Mouse (Mus musculus) hematopoietic stem cell, adult 5-6 weeks (primary cell): ENCODE measurements around the gene Rhoj. TPM values are rescaled to one million over a fixed set of nuclear protein-coding genes. Genes with fewer than 3 reads are reported as not detected.

ENCODE experiments used
- ATAC-seq, 2 experiments: fragments of 125-278 bp in 1 of 2; replicated peaks in 1 of 2; 2 replicates each; pipeline ENCODE4 v1.8.0; 2016 to 2017; ENCODE audit warnings: inconsistent platforms in 2 of 2, mild to moderate bottlenecking in 2 of 2, moderate number of reproducible peaks in 2 of 2, low read depth in 1 of 2, moderate TSS enrichment in 1 of 2; ENCODE audit not compliant: low FRiP score in 2 of 2, poor library complexity in 2 of 2, severe bottlenecking in 2 of 2, insufficient read depth in 1 of 2, low TSS enrichment in 1 of 2
- total RNA-seq: library from RNA; stranded (forward); fragments of 172-1452, 232-1000 nt; gene quantifications from 2 replicates; pipeline ENCODE4 v1.2.3, GENCODE M21; 2017

Rhoj gene
- 0.75 and 1.0 TPM in 2 replicates for total RNA-seq

DNA sequence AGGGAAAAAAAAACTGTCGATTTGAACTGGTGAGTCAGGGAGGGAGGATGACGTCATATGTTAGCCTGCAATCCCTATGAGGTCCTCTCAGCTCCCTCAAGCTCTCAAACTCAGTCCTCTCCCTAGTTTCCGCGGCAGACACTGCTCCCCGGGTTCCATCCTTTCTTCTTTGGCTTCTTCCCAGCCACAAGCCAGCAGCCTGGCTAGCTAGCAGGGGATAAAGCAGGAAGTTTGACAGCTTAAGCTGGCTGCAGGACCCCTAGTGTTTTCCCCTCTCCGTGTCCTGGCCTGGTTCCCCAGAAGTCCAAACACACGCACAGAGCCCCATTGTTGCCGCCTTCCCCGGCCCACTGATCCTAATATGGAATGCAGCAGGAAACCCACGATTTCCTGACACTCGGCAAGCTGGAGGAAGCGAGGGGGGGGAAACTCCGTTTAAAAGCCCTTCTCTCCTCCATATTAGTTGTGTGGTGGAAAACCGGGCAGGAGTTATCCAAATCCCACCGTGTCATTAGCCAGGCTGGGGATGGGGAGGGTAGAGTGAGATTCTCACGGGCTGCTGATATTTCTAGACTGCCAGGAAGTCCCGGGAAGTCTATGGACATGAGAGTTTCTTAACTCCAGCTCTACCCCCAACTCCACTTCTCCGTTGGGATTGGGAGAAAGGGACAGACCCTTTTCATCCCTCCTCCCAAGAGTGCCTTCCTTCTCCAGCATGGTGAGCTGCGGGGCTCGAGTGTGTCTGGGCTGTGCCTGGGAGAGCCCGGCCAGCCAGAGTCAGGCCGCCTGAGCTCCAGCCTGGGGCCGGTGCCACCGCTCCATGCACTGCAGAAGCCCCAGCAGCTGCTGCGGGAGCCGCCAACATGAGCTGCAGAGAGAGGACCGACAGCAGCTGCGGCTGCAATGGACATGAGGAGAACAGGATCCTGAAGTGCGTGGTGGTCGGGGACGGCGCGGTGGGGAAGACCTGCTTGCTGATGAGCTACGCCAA lies at the start of gene Rhoj:
TSS of gene Rhoj (plus strand) at position 362 of the 991 bp plus-strand sequence.
- ATAC-seq = peak; percentile 54 to 68

DNA sequence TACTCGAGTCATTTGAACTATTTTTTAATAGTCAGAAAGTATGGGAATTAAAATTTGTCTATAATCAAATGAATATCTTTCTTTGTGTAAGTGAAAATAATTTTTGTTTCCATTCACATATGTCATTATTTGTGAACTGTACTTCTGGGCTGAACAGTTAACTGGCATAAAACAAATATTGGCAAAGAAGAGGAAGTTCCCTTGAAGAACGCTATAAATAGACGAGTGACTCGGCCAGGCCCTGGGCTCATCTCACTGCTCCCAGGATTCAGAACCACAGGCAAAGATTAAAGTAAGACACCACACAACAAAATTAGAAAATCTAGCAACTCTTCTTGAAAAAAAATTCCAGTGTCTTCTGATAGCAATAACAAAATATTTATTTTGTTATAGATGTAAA lies 36.4 kb upstream of the Rhoj start:
- peak; percentile 56 to 65; a peak in 2 of 4 replicates for ATAC-seq

DNA sequence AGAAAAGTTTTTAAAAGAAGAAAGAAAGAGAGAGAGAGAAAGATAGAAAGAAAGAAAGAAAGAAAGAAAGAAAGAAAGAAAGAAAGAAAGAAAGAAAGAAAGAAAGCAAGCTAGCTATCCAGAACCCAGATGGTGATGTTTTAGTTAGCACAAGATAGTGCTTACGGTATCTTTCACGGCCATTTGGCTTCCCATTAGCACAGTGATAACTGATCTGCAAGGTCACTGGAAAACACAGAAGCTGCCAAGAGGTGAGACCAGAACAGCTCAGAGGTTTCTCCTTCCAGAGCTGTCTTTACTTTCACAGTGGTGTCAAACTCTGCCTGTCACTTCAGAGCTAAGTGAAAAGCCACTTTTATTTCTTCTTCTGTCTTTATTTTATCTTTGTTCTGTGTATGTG lies 32.4 kb upstream of the Rhoj start:
- ATAC-seq = no peak

DNA sequence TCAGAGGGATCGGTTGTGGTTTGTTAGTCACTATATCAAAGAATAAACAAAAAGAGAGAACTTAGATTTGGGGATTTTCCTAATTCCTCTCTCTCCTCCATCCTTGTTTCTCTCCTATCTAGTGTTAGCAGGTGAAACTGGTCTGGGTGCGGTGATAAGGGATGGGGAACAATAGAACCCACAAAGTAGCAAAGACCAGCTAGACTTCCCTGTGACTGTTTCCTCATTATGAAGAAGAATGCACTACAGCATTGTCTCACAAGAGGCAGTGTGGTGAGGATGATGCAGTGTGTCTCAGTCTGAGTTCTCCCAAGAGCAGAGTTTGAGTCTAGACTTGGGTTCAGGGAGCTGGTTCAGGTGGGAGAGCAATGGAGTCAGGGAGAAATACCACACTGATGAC lies 30.7 kb upstream of the Rhoj start:
- no peak for ATAC-seq

DNA sequence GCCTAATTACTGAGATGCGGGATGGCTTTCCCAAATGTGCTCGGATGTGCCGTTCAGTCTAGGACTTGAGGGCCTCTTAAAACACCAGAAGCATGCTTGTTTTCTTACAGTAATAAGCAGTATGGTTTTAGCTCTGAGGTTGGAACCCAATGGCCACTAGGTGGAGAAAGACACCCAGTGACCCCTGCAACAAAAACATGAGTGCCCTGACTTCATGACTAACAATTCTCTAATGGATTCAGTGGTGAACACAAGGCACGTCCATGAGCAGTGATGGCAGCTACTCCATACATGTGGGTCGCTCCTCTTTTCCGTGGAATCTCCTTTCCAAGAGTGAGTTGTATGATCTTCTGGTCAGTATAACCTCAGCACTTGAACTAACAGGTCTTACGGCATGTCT lies 27.6 kb upstream of the Rhoj start:
- peak in 1 of 2 experiments; percentile 43; a peak in 2 of 4 replicates for ATAC-seq

DNA sequence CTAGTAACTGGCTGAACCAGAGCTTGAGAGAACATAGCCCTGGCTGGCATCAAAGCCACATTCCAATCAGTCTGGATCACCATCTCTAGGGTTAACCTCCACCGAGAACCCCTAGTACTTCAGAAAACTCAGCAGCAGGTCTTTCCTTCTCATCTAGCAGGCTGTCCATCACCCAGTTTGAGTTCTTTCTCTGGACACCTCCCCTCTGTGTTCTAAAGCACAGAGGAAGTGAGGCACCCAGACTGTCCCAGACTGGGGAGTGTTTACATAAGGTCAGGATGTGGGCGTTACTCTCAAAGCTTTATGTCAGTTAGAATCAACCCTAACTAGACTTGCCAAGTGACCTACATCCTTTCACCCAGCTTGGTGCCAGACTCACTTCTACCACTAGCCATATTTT lies 24.9 kb upstream of the Rhoj start:
- peak; percentile 67 to 72 for ATAC-seq

DNA sequence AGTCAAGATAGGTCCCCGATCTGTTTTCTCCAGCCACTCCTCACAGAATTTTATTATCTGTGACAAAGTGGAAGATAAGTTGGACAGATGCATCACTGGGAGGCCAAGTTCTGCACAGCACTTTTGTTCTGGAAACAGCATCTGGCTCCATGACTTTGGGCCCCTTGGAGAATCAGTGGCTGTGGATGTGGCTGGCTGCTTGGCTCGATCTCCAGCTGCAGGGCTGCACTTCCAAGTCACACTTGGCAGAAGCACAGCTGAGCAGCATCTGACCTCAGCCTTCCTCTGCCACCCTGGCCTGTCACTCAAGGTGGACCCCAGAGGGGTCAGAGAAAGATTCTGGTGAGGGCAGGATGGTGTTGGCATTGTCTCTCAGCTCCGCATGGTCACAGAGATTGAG lies 22.0 kb upstream of the Rhoj start:
- ATAC-seq = no peak

DNA sequence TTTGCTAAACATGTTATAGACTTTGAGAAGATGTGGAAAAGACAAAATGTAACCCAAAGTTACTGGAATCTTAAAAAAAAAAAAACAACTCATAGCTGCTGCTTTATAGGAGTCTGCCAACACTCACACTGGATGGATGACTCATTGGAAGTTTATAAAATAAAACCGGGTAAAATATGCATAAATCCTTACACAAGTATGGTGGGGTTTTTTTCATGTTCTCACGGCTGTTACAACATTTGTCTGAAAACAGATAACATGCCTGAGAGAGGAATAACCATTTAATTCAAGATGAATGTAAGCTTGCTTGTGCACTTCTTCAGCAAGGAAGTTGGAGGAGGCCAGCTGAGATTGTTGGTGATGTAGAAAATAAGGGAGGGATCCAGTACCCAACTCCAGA lies 17.6 kb upstream of the Rhoj start:
- ATAC-seq = no peak

DNA sequence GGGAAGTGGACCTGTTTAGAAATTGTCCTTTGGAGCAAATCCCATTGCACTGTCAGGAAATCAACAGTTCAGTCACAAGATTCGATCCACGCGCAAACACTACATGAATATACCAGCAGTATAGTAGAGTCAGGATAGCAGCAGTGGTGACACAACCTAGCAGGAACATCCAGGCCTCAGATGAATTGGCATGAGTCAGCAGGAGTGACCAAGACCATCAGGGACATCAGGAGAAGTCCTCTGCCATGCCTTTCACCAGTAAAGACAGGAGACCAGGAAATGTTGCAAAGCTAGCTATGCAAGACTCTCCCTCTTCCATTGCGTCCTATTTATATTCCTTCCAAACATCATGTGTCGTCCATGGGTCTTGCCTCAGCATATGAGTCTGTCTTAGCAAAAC lies 16.6 kb upstream of the Rhoj start:
- ATAC-seq = no peak; a peak in 1 of 4 replicates

DNA sequence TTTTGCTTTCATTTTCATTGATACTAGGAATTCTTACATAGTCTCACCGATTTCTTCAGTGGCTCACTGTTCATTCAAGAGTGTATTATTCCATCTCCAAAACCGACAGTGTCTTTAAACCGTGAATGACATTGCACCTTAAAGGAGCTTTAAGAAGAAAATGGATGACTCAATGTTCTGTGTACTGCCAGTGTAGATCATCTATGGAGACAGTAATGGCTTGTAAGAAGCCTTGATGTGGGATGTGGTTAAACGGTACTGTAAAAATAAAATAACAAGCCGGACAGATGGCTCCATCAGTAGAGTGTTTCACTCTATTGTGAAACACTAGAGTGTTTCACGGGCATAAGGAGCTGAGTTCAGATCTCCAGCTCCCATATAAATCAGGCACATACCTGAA lies 15.2 kb upstream of the Rhoj start:
- ATAC-seq = no peak

DNA sequence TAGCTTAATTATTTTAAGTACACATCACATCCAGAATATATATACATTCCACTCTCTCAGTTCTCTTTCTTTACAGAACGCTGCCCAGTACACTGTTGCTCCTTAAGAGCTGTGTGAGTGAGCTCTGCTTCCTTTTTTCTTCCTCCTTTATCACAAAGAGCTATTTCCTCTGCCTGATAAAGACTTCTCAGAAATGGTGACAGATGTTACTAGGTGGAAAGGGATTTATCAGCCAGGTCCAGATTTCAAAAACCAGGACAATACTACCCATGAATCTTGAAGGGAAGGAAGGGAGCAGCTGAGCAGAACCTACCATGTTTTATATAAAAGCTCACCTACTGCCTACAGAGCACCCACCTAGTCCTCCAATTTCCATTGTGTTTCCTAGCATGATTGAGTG lies 8.3 kb upstream of the Rhoj start:
- ATAC-seq = no peak

DNA sequence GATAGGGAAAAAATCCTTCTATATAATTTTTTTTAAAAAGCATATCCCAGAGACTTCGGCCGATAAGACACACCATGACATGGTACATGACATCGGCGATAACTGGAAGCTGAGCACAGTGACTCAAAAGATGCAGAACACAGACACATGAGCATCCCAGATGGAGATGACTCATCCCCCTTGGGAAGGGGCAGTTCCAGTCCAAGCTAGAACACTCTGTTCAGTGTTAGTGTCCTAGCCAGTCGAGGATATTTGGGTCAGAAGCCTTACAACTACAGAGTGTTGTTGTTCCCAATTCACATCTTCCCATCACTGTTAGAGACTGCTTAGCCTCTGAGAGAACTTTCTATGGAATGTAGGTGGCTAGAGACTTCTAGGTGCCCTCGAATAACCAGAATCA lies 4.0 kb upstream of the Rhoj start:
- ATAC-seq = no peak

DNA sequence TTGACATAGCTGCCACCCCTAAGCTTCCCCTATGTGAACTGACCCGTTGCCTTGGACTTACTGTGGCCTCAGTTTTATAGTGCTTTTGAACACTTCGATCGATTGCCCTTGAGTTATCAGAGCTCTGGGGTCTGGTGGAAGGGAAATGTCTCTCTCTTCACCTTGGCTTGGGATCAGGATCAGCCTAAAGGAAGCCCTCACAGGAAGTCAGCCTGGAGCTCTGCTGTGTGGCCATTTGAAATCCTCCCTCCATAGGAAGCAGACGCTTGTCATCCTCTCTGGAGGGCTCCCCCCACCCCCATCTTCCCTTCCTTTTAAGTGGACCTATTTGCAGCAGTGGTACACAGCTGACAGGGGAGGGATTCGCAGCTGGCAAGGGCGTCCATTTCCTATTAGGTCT lies 1.6 kb downstream of the Rhoj start:
- no peak for ATAC-seq

DNA sequence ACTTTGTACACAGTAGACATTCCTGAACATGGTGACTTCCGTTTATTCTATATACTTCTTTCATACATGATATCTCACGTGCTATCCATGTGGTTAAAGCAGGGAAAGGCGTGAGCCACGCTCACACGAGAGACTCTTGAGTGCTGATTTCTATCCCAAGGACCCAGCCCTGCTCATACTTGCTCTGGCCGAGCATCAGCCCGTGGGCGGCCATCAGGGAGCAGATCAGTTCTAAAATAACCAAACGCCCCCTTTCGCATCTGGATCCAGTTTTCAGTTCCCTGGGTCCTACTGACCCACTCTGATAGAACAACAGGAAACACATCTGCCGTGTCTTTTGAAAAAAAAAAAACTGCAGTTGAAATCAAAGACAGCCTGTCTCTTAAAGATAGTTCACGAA lies 2.6 kb downstream of the Rhoj start:
- ATAC-seq = no peak

DNA sequence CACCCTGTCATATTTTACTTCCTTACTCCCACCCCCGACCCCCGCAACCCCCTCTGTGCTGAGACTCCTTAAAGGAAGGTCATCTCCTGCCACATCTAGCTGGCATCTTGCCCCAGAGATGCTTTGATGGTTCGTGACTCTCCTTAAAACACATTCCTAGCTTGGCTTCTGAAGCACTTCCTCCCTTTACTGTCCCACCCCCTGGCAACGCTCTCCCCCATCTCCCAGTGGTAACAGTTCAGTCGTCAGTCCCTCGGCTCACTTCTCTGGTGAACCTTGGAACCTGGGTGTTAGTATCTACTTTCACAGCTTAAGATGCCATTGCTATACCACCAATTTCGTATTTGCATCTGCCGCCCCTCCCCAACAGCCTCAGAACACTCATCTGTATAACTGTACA lies 3.8 kb downstream of the Rhoj start:
- ATAC-seq = no peak

DNA sequence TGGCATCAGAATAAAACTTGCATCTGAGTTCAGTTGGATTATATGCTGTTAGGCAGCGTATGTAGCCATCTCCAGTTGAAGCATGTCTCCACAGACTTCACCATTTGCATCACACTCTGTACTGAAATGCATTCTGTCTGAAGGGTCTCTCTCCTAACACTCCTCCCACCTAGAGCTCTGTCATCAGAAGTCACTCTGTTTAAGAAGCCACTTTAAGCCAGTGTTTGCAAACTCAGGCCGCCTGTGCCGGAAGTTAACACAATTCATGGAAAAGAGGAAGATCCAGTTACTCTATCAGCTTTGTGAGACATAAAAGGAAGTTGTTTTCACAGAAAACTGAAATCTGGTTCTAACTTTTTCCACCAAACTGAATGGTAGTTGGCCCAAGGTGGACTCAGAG lies 5.9 kb downstream of the Rhoj start:
- ATAC-seq = no peak; a peak in 1 of 4 replicates

DNA sequence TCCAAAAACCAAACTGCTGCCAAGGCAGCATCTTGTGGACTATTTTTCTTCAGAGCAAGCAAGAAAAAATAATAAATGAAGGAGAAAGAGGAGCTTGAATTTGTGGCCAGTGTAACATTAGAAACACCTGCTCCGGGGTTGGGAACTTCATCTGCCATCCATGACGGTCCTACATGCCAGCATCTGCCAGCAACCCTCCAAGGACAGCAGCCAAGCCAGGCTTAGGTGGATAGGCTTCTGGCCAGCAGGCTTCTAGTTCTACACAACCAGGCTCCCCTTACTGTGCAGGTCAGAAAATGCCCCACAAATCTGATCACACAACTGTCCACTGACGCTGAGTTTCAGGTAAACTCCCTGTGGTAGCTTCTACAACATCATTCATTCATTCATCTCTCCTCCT lies 7.7 kb downstream of the Rhoj start:
- ATAC-seq = no peak

DNA sequence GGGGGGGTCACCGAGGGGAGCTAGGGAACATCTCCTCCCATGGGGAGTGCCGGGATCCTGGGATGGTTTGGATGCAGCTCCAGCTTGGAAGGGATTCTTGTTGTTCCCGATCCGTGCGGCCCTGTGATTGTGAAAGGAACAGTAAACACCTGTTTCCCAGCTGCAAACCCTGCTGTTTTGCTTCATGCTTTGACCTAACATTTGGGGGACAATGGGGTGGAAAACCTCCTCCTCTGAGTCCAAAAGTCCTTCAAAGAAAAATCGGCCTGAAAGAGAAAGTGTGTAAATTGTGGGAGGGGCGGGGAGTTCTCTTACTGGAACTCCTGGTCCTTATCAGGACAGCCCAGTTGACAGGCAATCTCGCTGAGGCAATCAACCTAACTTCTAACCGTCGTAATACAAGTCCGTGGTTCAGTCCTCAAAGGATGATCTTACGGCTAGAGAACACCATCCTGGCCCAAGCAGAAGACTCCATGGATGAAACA lies 12.4 kb downstream of the Rhoj start:
- ATAC-seq = peak; percentile 32 to 37; a peak in 3 of 4 replicates

DNA sequence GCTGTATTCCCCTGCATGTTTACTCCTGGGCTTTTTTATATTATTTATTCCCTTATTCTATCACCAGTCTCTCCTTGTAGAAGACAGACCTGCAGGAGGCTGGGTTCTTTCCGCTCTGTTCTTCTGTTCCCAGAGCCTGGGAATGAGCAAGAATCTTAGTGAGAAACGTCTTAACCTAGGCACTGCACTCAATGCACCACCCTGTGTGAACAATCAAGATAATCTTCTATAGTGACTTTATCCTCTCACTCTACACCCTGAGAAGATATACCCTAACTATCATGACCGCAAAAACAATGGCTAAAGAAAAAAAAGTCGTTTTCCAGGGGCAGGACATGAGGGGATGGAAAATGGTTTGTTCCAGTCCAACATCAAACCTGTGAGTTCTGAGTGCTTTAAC lies 13.1 kb downstream of the Rhoj start:
- no peak for ATAC-seq
